Mouse (Mus musculus): ENCODE results near the gene Irf3. TPM values are rescaled to one million over a fixed set of nuclear protein-coding genes. Genes with fewer than 3 reads are reported as not detected.

Gene Irf3
- polyA plus RNA-seq, 1 experiment from 2014 or later: 70.3 TPM

DNA sequence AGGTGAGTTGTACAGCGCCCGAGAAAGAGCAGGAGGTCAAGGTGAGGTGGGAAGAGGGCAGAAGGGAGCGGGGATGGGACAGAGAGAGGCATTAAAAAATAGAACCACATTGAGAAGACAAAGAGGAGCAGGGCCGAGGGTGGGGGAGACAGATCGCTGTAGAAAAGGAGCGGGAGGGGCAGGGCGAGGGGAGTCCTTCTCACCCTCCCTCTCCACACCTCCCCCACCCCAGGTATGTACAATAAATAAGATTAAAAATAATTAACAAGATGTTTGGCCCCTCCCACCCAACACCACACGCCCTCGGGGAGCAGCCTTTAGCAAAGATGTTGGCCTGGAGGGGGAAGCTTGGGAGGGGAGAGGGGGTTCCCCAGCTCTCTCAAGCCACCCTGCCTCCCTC lies 30.3 kb downstream of the Irf3 start:
- H3K36me3 ChIP-seq (replicated peaks): peaks cover 67% of the 10 kb centered on the region
- H3K4me1 ChIP-seq: peaks cover 15% of the 10 kb centered on the region
- H3K27ac ChIP-seq (replicated peaks): no peak overlapping the region
- H3K4me3 ChIP-seq: no peak overlapping the region
- H3K9me3 ChIP-seq: no peaks in the 10 kb centered on the region
- 93% methylated on average over 9 of the region's 9 CpGs for WGBS
- no peaks in the 10 kb centered on the region for H3K27me3 ChIP-seq (replicated peaks; ENCODE audit: low read depth, poor library complexity, severe bottlenecking)
- no peak for DNase-seq (ENCODE audit: low spot score)

GRCm38 (mm10) chr7:45028351-45028750 lies 30.9 kb downstream of the Irf3 start:
- H3K27ac ChIP-seq (replicated peaks): no peak overlapping the region
- H3K36me3 ChIP-seq (replicated peaks): peaks cover 73% of the 10 kb centered on the region
- no peak for DNase-seq (ENCODE audit: low spot score)
- 95% methylated on average over 11 of the region's 11 CpGs for WGBS
- no peaks in the 10 kb centered on the region for H3K27me3 ChIP-seq (replicated peaks; ENCODE audit: low read depth, poor library complexity, severe bottlenecking)
- no peaks in the 10 kb centered on the region for H3K9me3 ChIP-seq
- H3K4me1 ChIP-seq: peaks cover 15% of the 10 kb centered on the region
- no peak overlapping the region for H3K4me3 ChIP-seq

DNA sequence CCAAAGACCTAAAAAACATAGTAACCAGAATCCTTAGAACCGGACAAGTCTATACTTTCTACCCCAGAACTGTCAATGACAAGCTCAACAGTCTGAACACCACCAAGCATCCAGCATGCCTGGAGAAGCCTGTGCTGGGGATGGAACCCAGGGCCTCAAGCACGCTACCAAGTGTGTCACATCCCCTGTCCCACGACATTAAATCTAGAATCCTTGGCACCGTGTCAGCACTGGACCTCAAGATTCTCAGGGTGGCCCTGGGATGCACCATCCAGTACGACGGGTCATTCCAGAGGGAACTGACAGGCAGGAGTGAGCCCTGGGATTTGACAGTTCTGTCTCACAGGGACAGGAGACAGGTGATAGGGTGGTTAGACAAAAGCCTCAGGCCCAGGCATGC lies 32.5 kb downstream of the Irf3 start:
- H3K4me1 ChIP-seq: peaks cover 15% of the 10 kb centered on the region
- DNase-seq (ENCODE audit: low spot score): no peak
- no peaks in the 10 kb centered on the region for H3K9me3 ChIP-seq
- no peak overlapping the region for H3K27ac ChIP-seq (replicated peaks)
- 95% methylated on average over 6 of the region's 6 CpGs for WGBS
- no peak overlapping the region for H3K4me3 ChIP-seq
- no peaks in the 10 kb centered on the region for H3K27me3 ChIP-seq (replicated peaks; ENCODE audit: low read depth, poor library complexity, severe bottlenecking)
- peaks cover 89% of the 10 kb centered on the region for H3K36me3 ChIP-seq (replicated peaks)

GRCm38 (mm10) chr7:45030857-45031256 lies 33.4 kb downstream of the Irf3 start:
- 96% methylated on average over 8 of the region's 8 CpGs for WGBS
- Histone ChIP-seq H3K36me3 (replicated peaks) (peaks cover 98% of the 10 kb centered on the region), H3K27me3 (replicated peaks; ENCODE audit: low read depth, poor library complexity, severe bottlenecking) (no peaks in the 10 kb centered on the region), H3K4me3 (no peak overlapping the region), H3K4me1 (peaks cover 11% of the 10 kb centered on the region), H3K27ac (replicated peaks) (no peak overlapping the region), H3K9me3 (no peaks in the 10 kb centered on the region)
- no peak for DNase-seq (ENCODE audit: low spot score)

DNA sequence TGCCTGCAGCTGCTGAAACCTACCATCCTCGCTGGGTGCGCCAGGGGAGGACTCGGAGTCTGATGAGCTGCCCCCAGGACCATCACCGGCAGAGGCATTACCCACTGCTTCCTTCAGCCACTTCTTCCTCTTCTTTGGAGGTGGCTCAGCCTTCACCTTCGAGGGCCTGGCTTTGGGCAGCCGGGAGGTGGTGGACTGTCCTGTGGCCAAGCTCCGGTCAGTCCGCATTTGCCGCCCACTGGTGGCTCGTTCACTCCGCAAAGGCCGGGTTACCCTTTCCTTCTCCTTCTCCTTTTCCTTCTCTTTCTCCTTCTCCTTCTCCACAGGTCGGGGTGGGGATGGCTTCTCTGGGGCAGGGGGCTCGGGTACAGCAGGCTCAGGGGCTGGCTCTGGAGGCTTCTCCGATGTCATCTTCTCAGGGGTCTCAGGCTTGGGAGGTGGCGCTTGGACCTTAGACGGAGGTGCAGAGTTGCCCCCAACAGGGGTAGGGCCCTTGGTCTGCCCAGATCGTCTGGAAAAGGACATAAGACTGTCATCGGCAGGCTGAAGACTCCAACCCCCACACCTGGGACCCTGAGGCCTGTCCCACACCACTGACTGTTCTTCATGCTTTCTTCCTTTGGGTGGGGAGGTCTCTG lies 36.4 kb downstream of the Irf3 start:
- no peaks in the 10 kb centered on the region for H3K4me1 ChIP-seq
- DNase-seq (ENCODE audit: low spot score): no peak
- H3K27me3 ChIP-seq (replicated peaks; ENCODE audit: low read depth, poor library complexity, severe bottlenecking): no peaks in the 10 kb centered on the region
- no peaks in the 10 kb centered on the region for H3K9me3 ChIP-seq
- no peak overlapping the region for H3K4me3 ChIP-seq
- H3K27ac ChIP-seq (replicated peaks): no peak overlapping the region
- WGBS: 95% methylated on average over 19 of the region's 19 CpGs
- peaks cover 100% of the 10 kb centered on the region for H3K36me3 ChIP-seq (replicated peaks)

GRCm38 (mm10) chr7:45035631-45036030 lies 38.2 kb downstream of the Irf3 start:
- Histone ChIP-seq H3K27ac (replicated peaks) (no peak overlapping the region), H3K4me3 (no peak overlapping the region), H3K4me1 (no peaks in the 10 kb centered on the region), H3K27me3 (replicated peaks; ENCODE audit: low read depth, poor library complexity, severe bottlenecking) (no peaks in the 10 kb centered on the region), H3K9me3 (no peaks in the 10 kb centered on the region), H3K36me3 (replicated peaks) (peaks cover 100% of the 10 kb centered on the region)
- WGBS: 87% methylated on average over 3 of the region's 3 CpGs
- no peak for DNase-seq (ENCODE audit: low spot score)

DNA sequence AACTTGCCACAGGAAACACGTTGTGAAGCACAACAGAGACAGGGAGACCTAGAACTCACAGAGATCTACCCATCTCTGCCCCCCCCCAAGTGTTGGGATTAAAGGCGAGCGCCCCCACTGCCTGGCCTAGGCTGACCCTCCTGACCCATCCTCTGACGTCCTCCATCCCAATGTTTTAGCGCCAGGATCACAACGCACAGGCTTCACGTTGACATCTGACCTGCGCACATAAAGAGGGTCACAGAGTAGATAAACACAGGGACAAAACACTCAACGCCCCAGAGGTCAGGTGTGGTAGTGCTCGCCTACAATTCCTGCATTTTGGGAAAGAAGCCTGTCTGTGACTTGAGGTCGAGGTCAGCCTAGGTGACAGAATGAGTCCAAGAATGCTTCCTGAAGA lies 39.3 kb downstream of the Irf3 start:
- no peak overlapping the region for H3K4me3 ChIP-seq
- 87% methylated on average over 11 of the region's 11 CpGs for WGBS
- no peak overlapping the region for H3K27ac ChIP-seq (replicated peaks)
- no peaks in the 10 kb centered on the region for H3K27me3 ChIP-seq (replicated peaks; ENCODE audit: low read depth, poor library complexity, severe bottlenecking)
- no peak for DNase-seq (ENCODE audit: low spot score)
- H3K36me3 ChIP-seq (replicated peaks): peaks cover 100% of the 10 kb centered on the region
- H3K4me1 ChIP-seq: no peaks in the 10 kb centered on the region
- no peaks in the 10 kb centered on the region for H3K9me3 ChIP-seq

- Histone ChIP-seq H3K9me3 (no peaks in the 10 kb centered on the region), H3K27ac (replicated peaks) (no peak overlapping the region), H3K36me3 (replicated peaks) (peaks cover 100% of the 10 kb centered on the region), H3K4me3 (0 out of 2 replicates have a peak overlapping the region, but pooled peaks have one; percentile 21), H3K4me1 (no peaks in the 10 kb centered on the region), H3K27me3 (replicated peaks; ENCODE audit: low read depth, poor library complexity, severe bottlenecking) (no peaks in the 10 kb centered on the region)
- WGBS: 73% methylated on average over 7 of the region's 7 CpGs
- peak; percentile 65 for DNase-seq (ENCODE audit: low spot score)
Measured at GRCm38 (mm10) chr7:45037720-45038361, 40.4 kb downstream of the Irf3 start.

DNA sequence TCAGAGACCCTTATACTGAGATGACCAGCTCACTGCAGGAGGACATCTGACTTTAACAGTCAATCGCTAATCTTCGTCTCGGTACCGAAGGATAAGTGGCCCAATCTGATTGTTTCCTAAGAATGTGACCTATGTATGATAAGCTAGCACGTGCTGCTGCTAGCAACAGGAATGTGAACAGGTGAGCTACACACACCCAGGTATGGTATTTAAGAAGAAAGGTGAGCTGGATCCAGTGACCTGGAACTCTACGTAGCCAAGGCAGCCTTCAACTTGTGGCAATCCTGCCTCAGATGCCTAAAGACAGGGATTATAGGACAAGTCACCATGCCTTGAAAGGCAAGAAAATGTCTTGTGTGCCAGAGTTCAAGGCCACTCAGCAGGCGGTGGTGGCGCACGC lies 41.0 kb downstream of the Irf3 start:
- 94% methylated on average over 9 of the region's 9 CpGs for WGBS

GRCm38 (mm10) chr7:45040851-45041250 lies 43.4 kb downstream of the Irf3 start:
- no peak for DNase-seq (ENCODE audit: low spot score)
- WGBS: 93% methylated on average over 9 of the region's 9 CpGs
- H3K27ac ChIP-seq (replicated peaks): no peak overlapping the region
- no peaks in the 10 kb centered on the region for H3K27me3 ChIP-seq (replicated peaks; ENCODE audit: low read depth, poor library complexity, severe bottlenecking)
- no peaks in the 10 kb centered on the region for H3K9me3 ChIP-seq
- peaks cover 100% of the 10 kb centered on the region for H3K36me3 ChIP-seq (replicated peaks)
- H3K4me3 ChIP-seq: no peak overlapping the region
- no peaks in the 10 kb centered on the region for H3K4me1 ChIP-seq

More for the DNA sequence above, 41.0 kb downstream of the Irf3 start:
- H3K27me3 ChIP-seq (replicated peaks; ENCODE audit: low read depth, poor library complexity, severe bottlenecking): no peaks in the 10 kb centered on the region
- no peak overlapping the region for H3K4me3 ChIP-seq
- H3K36me3 ChIP-seq (replicated peaks): peaks cover 100% of the 10 kb centered on the region
- no peaks in the 10 kb centered on the region for H3K4me1 ChIP-seq
- H3K27ac ChIP-seq (replicated peaks): no peak overlapping the region
- DNase-seq (ENCODE audit: low spot score): no peak
- no peaks in the 10 kb centered on the region for H3K9me3 ChIP-seq

- no peaks in the 10 kb centered on the region for H3K9me3 ChIP-seq
- H3K4me1 ChIP-seq: peaks cover 10% of the 10 kb centered on the region
- H3K27ac ChIP-seq (replicated peaks): no peak overlapping the region
- no peak for DNase-seq (ENCODE audit: low spot score)
- 95% methylated on average over 14 of the region's 14 CpGs for WGBS
- peaks cover 100% of the 10 kb centered on the region for H3K36me3 ChIP-seq (replicated peaks)
- H3K4me3 ChIP-seq: peak overlapping the region; percentile 6; the same call in 1 of the 2 replicates
- no peaks in the 10 kb centered on the region for H3K27me3 ChIP-seq (replicated peaks; ENCODE audit: low read depth, poor library complexity, severe bottlenecking)
Measured at GRCm38 (mm10) chr7:45043307-45043706, 45.9 kb downstream of the Irf3 start.

DNA sequence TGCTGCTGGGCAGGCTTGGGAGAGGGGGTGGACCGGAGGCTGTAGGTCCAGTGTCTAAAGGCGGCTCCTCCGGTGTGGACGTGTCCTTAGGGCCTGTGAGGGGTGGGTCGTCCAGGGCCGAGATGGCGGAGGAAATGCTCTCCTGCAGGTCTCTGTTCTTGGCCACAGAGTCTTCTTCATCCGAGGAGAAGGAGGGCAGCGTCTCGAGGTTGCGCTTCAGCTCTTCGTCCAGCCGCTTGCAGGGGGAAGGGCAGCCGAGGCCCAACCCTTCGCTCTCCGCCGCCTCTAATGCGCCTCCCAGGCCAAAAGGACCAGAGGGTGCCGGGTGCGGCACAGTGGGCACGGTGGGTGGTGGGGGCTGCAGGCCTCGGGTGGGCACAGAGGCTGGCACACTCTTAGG lies 48.3 kb downstream of the Irf3 start:
- WGBS: 92% methylated on average over 22 of the region's 22 CpGs

GRCm38 (mm10) chr7:45046853-45047350 lies 49.5 kb downstream of the Irf3 start:
- no peak for DNase-seq (ENCODE audit: low spot score)
- Histone ChIP-seq H3K36me3 (replicated peaks) (peaks cover 95% of the 10 kb centered on the region), H3K4me3 (peak overlapping the region; percentile 23; the same call in 1 of the 2 replicates), H3K27ac (replicated peaks) (no peak overlapping the region), H3K27me3 (replicated peaks; ENCODE audit: low read depth, poor library complexity, severe bottlenecking) (no peaks in the 10 kb centered on the region), H3K9me3 (no peaks in the 10 kb centered on the region), H3K4me1 (peaks cover 39% of the 10 kb centered on the region)
- 95% methylated on average over 26 of the region's 26 CpGs for WGBS

More for the DNA sequence above, 48.3 kb downstream of the Irf3 start:
- peaks cover 100% of the 10 kb centered on the region for H3K36me3 ChIP-seq (replicated peaks)
- peak overlapping the region; percentile 25; the same call in 1 of the 2 replicates for H3K4me3 ChIP-seq
- H3K27me3 ChIP-seq (replicated peaks; ENCODE audit: low read depth, poor library complexity, severe bottlenecking): no peaks in the 10 kb centered on the region
- H3K4me1 ChIP-seq: peaks cover 27% of the 10 kb centered on the region
- H3K27ac ChIP-seq (replicated peaks): no peak overlapping the region
- no peak for DNase-seq (ENCODE audit: low spot score)
- no peaks in the 10 kb centered on the region for H3K9me3 ChIP-seq
